Mouse (Mus musculus): Measurements from ENCODE around the gene Ceacam18.

- TF ChIP-seq POLR2A (IDR thresholded peaks at IDR 0.05; ENCODE audit: low read depth, low read length) = no peak
- TF ChIP-seq CTCF (IDR thresholded peaks at IDR 0.05; ENCODE audit: borderline replicate concordance, insufficient read depth, low read length) = no peak
These were observed 567 bp upstream of the Ceacam18 start for GRCm38 (mm10) chr7:43633940-43634339.

Measured in embryonic fibroblast, embryonic 13.5 days (primary cell).